Mouse (Mus musculus): ENCODE data around the gene Nono.

DNA sequence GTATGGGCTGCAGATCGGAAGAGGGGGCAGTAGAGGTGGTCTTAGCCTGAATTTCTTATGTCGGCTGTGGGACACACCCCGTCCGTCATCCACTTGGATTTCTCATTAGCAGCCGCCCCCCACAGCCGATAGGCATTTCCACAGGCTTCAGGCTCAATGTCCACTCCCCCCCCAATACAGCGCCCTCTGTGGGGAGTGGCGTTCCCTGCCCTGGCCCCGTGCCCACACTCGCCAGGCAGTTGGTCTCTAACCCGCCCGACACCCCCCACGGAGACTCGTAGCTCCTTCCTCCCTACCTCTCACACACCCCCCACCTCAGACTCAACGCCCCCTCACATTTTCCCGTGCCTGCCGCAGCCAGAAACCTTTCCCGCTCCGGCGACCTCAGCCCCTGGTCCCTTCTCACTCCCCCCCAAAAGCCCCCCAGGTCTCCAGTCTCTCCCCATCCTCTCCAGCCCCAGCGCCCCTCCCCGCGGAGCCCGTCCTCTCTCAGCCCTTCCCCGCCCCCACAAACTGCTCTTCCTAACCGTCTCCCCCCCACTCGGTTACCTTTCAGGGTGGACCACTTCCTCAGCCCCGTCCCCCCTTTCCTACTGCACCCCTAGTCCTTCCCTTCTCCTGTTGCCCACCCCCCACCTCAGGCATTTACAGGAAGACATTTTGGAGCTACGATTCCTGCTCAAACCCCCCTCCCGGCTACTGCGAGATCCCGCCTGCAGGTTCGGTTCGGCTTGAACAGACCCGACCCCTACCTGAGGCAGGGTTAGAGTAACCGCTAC lies 10.0 kb upstream of the Nono start:
- peak; percentile 53 for TF ChIP-seq CTCF (IDR thresholded peaks at IDR 0.05; ENCODE audit: low read depth, low read length)
- TF ChIP-seq POLR2A (IDR thresholded peaks at IDR 0.05; ENCODE audit: extremely low read depth, insufficient read depth, low read length): no peak
